Mouse (Mus musculus): ENCODE data around the gene Wrap53. TPM values are rescaled to one million over a fixed set of nuclear protein-coding genes. Genes with fewer than 3 reads are reported as not detected.
A peak's percentile ranks its signal among the peaks of the same experiment; 100 is the strongest.
"Not testable (repeated sequence)": the region's sequence is repeated elsewhere in the genome, so short reads cannot be mapped to it uniquely, and the experiment has no call there.

Gene Wrap53
- polyA plus RNA-seq (2015; fragmentation: Nextera tagmentation; extraction: Ambion mirVana), result 15.1 and 16.5 TPM in 2 replicates

DNA sequence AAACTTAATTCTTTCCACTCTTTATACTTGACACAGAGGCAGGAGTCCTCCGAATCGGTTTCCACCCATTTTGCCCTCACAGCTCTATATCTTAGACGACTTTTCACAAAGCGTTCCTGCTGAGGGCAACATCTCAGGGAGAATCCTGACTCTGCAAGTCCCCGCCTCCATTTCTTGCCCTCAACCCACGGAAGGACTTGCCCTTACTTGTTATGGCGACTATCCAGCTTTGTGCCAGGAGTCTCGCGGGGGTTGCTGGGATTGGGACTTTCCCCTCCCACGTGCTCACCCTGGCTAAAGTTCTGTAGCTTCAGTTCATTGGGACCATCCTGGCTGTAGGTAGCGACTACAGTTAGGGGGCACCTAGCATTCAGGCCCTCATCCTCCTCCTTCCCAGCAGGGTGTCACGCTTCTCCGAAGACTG is at the start of gene Wrap53, which contains the start of gene Trp53:
Gene Wrap53 (minus strand): TSS at position 165 of the 424 bp plus-strand sequence.
Gene Trp53 (plus strand): TSS at position 269 of the 424 bp plus-strand sequence.
- Histone ChIP-seq H3K4me1 (ENCODE audit: control insufficient read depth, insufficient read depth, low read length) (peaks cover 24% of the 10 kb centered on the region), H3K27me3 (ENCODE audit: control insufficient read depth, insufficient read depth, low read length) (no peaks in the 10 kb centered on the region), H3K4me2 (ENCODE audit: low read depth, low read length) (peak within 1 kb of the TSS; percentile 79), H3K36me3 (ENCODE audit: control insufficient read depth, insufficient read depth) (peaks cover 2% of the 10 kb centered on the region; the same call in 1 of the 2 replicates), H3K4me3 (ENCODE audit: low read length) (peak within 1 kb of the TSS; percentile 88), H3K9ac (ENCODE audit: low read length) (peak within 1 kb of the TSS; percentile 81), H3K27ac (ENCODE audit: low read length) (peak within 1 kb of the TSS; percentile 96), H3K9me3 (replicated peaks; ENCODE audit: control insufficient read depth, low read length) (no peaks in the 10 kb centered on the region)
- peak; percentile 68 for ATAC-seq (replicated peaks; ENCODE audit: extremely low read depth, insufficient read depth, low FRiP score)
- WGBS, result 0% methylated on average over 13 of the region's 13 CpGs

DNA sequence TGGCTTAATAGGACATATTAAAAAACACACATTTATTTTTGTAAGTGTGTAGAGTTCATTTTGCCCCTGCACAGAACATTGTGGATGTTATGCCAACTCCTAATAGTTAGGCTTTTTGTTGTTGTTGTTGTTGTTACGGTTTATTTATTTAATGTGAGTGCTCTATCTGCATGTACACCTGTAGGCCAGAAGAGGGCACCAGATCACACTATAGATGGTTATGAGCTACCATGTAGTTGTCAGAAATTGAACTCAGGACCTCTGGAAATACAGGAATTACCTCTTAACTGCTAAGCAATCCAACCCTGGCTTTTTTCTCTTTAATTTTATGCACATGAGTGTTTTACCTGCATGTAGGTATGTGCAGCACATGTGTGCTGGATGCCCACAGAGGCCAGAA is 49.7 kb upstream of the Wrap53 start:
- Histone ChIP-seq H3K9me3 (replicated peaks; ENCODE audit: control insufficient read depth, low read length) (no peaks in the 10 kb centered on the region), H3K9ac (ENCODE audit: low read length) (no peak overlapping the region), H3K36me3 (ENCODE audit: control insufficient read depth, insufficient read depth) (no peaks in the 10 kb centered on the region), H3K4me3 (ENCODE audit: low read length) (no peak overlapping the region), H3K4me2 (ENCODE audit: low read depth, low read length) (no peak overlapping the region), H3K27ac (ENCODE audit: low read length) (no peak overlapping the region), H3K27me3 (ENCODE audit: control insufficient read depth, insufficient read depth, low read length) (no peaks in the 10 kb centered on the region), H3K4me1 (ENCODE audit: control insufficient read depth, insufficient read depth, low read length) (peaks cover 13% of the 10 kb centered on the region)
- WGBS, result 58% methylated on average over 1 of the region's 1 CpGs
- ATAC-seq (replicated peaks; ENCODE audit: extremely low read depth, insufficient read depth, low FRiP score), result no peak

DNA sequence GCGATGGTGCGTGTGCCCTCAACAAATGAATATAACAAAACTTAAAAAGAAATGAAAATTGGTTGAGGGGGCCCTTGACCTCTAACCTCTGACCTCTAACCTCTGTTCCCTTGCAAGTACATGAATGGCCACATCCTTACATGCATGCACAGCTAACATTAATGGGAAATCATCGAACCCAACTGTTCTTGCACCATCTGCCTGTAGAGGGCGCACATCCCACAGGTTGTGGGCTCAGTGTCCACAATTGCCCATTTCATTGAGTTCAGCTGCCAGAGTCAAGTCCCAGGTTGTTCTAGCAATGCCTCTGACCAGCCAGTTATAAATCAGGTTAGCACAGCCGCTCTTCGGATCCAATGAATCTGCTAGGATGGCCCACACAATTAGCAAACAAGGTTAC is 48.2 kb upstream of the Wrap53 start:
- no peak for ATAC-seq (replicated peaks; ENCODE audit: extremely low read depth, insufficient read depth, low FRiP score)
- Histone ChIP-seq H3K36me3 (ENCODE audit: control insufficient read depth, insufficient read depth) (no peaks in the 10 kb centered on the region), H3K4me1 (ENCODE audit: control insufficient read depth, insufficient read depth, low read length) (peaks cover 3% of the 10 kb centered on the region; the same call in 1 of the 2 replicates), H3K9ac (ENCODE audit: low read length) (no peak overlapping the region), H3K9me3 (replicated peaks; ENCODE audit: control insufficient read depth, low read length) (no peaks in the 10 kb centered on the region), H3K4me3 (ENCODE audit: low read length) (no peak overlapping the region), H3K4me2 (ENCODE audit: low read depth, low read length) (no peak overlapping the region), H3K27me3 (ENCODE audit: control insufficient read depth, insufficient read depth, low read length) (no peaks in the 10 kb centered on the region), H3K27ac (ENCODE audit: low read length) (no peak overlapping the region)
- 36% methylated on average over 6 of the region's 6 CpGs for WGBS

DNA sequence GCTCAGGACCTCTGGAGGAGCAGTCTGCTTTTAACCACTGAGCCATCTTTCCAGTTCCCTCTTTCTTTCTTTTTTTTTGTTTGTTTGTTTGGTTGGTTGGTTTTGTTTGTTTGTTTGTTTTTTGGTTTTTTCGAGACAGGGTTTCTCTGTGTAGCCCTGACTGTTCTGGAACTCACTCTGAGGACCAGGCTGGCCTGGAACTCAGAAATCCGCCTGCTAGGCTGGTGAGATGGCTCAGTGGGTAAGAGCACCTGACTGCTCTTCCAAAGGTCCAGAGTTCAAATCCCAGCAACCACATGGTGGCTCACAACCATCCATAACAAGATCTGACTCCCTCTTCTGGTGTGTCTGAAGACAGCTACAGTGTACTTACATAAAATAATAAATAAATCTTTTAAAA is 44.3 kb upstream of the Wrap53 start:
- not testable (repeated sequence) for H3K9me3 ChIP-seq (replicated peaks; ENCODE audit: control insufficient read depth, low read length); H3K27ac ChIP-seq (ENCODE audit: low read length); H3K27me3 ChIP-seq (ENCODE audit: control insufficient read depth, insufficient read depth, low read length); H3K36me3 ChIP-seq (ENCODE audit: control insufficient read depth, insufficient read depth); ATAC-seq (replicated peaks; ENCODE audit: extremely low read depth, insufficient read depth, low FRiP score); H3K4me1 ChIP-seq (ENCODE audit: control insufficient read depth, insufficient read depth, low read length); H3K4me2 ChIP-seq (ENCODE audit: low read depth, low read length); H3K9ac ChIP-seq (ENCODE audit: low read length); H3K4me3 ChIP-seq (ENCODE audit: low read length)
- 84% methylated on average over 2 of the region's 2 CpGs for WGBS

DNA sequence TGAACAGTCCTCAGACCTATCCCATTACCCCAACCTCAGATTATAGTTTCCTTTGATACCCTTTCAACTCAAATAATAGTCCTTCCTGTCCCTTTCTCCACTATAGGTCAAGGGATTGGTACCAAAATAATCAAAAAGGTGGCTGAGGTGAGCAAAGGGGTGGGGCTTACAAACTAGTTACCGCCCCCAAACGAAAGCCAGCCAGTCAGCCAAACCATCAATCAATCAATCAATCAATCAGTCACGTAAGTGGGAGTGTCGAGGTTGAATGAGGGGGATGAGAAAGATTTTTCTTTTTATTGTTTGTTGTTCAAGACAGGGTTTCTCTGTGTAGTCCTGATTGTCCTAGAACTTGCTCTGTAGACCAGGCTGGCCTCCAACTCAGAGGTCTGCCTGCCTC is 43.0 kb upstream of the Wrap53 start:
- no peak overlapping the region for H3K9ac ChIP-seq (ENCODE audit: low read length)
- H3K9me3 ChIP-seq (replicated peaks; ENCODE audit: control insufficient read depth, low read length), result no peaks in the 10 kb centered on the region
- 79% methylated on average over 4 of the region's 4 CpGs for WGBS
- peaks cover 9% of the 10 kb centered on the region for H3K4me1 ChIP-seq (ENCODE audit: control insufficient read depth, insufficient read depth, low read length)
- H3K4me2 ChIP-seq (ENCODE audit: low read depth, low read length), result no peak overlapping the region; the same call in 1 of the 2 replicates
- H3K27me3 ChIP-seq (ENCODE audit: control insufficient read depth, insufficient read depth, low read length), result no peaks in the 10 kb centered on the region
- no peak for ATAC-seq (replicated peaks; ENCODE audit: extremely low read depth, insufficient read depth, low FRiP score)
- H3K27ac ChIP-seq (ENCODE audit: low read length), result no peak overlapping the region
- no peaks in the 10 kb centered on the region for H3K36me3 ChIP-seq (ENCODE audit: control insufficient read depth, insufficient read depth)
- H3K4me3 ChIP-seq (ENCODE audit: low read length), result no peak overlapping the region

DNA sequence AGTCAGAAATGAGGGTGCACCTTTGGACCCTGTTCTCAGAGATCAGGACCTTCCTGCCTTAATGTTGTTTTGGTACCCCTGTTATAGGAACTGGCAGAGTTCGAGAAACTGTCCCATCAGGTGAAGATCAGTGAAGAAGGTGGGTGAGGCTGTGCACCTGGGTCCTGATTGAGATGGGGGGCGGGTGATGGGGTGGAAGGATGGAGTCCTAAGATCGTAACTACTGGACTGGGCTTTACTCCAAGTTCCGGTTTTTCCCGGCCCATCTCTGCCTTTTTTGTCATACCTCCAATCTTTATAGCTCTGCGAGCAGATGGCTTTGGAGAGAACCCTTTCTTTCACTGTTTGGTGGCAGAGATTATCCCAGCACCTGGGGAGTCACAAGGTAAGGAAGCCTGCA is 42.4 kb upstream of the Wrap53 start:
- WGBS, result 34% methylated on average over 6 of the region's 6 CpGs
- ATAC-seq (replicated peaks; ENCODE audit: extremely low read depth, insufficient read depth, low FRiP score), result peak; percentile 23; the same call in 1 of the 2 replicates

DNA sequence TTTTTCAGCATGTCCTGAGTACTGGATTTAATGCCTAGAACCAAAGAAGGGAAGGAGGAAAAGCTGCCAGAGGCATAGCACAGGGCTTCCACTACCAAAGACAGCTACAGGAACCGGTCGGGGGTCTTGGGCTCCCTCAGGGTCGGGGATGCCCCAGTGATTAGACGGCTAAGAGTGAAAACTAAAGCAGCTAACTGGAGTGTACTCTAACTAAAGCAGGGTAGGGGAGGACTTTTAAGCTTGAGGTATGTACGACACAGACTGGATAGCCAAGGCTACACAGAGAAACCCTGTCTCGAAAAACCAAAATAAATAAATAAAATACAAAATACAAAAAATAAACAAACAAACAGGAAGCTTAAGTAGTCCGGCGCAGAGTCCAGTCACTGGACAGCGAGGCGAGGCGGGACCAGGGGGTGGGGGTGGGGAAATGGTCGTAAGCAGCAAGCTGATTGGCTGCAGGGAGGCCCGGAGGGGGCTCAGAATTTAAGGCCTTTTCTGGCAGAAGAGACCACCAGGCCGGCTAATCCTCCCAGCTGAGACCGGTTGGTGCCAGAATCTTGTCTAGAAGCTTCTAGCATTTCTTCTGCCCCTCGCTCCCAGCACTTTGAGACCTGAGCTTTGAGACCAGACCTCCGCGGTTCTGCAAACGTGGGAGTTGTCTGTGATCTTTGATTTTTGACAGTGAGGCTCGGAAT is 41.7 kb upstream of the Wrap53 start, which contains the start of gene Sat2:
Gene Sat2 (plus strand): TSS at position 454 of the 698 bp plus-strand sequence.
- Histone ChIP-seq H3K9me3 (replicated peaks; ENCODE audit: control insufficient read depth, low read length) (no peaks in the 10 kb centered on the region), H3K27ac (ENCODE audit: low read length) (peak within 1 kb of the TSS; percentile 63), H3K27me3 (ENCODE audit: control insufficient read depth, insufficient read depth, low read length) (no peaks in the 10 kb centered on the region), H3K36me3 (ENCODE audit: control insufficient read depth, insufficient read depth) (no peaks in the 10 kb centered on the region), H3K4me3 (ENCODE audit: low read length) (peak within 1 kb of the TSS; percentile 83), H3K4me1 (ENCODE audit: control insufficient read depth, insufficient read depth, low read length) (peaks cover 9% of the 10 kb centered on the region), H3K9ac (ENCODE audit: low read length) (peak within 1 kb of the TSS; percentile 91), H3K4me2 (ENCODE audit: low read depth, low read length) (peak within 1 kb of the TSS; percentile 85)
- ATAC-seq (replicated peaks; ENCODE audit: extremely low read depth, insufficient read depth, low FRiP score), result peak; percentile 86
- 2% methylated on average over 20 of the region's 20 CpGs for WGBS

More for the DNA sequence above, 42.4 kb upstream of the Wrap53 start:
- H3K27ac ChIP-seq (ENCODE audit: low read length), result no peak overlapping the region
- H3K9me3 ChIP-seq (replicated peaks; ENCODE audit: control insufficient read depth, low read length), result no peaks in the 10 kb centered on the region
- peaks cover 9% of the 10 kb centered on the region for H3K4me1 ChIP-seq (ENCODE audit: control insufficient read depth, insufficient read depth, low read length)
- H3K4me3 ChIP-seq (ENCODE audit: low read length), result peak overlapping the region; percentile 83
- H3K27me3 ChIP-seq (ENCODE audit: control insufficient read depth, insufficient read depth, low read length), result no peaks in the 10 kb centered on the region
- H3K36me3 ChIP-seq (ENCODE audit: control insufficient read depth, insufficient read depth), result no peaks in the 10 kb centered on the region
- H3K9ac ChIP-seq (ENCODE audit: low read length), result peak overlapping the region; percentile 91
- H3K4me2 ChIP-seq (ENCODE audit: low read depth, low read length), result peak overlapping the region; percentile 85

DNA sequence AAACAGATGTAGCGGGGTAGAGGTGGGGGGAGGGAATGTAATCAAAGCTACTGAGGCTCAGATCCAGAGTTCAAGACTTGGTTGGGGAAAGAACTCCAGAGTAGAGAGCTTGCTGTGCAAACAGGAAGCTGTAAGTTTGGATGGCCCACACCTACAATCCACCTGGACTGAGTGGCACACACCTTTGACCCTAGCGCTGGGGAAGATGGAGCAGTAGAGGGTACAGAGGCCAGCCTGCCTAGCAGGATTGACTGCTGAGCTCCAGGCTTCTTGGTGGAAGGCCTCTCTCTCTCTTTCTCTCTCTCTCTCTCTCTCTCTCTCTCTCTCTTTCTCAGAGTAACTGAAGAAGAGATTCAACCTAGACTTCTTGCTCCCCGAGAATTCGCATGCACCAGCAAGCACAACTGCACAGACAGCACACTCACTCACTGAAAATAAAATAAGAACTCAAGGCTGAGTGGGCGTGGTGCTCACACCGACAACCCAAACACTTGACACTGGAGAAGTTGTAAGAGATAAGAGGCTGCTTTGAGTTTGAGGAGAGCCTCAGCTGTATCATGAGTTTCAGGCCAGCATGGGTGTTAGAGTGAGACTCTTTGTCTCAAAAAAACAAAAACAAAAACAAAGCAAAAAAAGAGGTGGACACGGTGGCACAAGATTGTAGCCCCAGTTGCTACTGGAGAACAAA is 40.5 kb upstream of the Wrap53 start:
- H3K4me3 ChIP-seq (ENCODE audit: low read length), result no peak overlapping the region
- WGBS, result 65% methylated on average over 7 of the region's 7 CpGs
- no peak overlapping the region for H3K27ac ChIP-seq (ENCODE audit: low read length)
- ATAC-seq (replicated peaks; ENCODE audit: extremely low read depth, insufficient read depth, low FRiP score), result no peak
- H3K36me3 ChIP-seq (ENCODE audit: control insufficient read depth, insufficient read depth), result no peaks in the 10 kb centered on the region
- H3K9ac ChIP-seq (ENCODE audit: low read length), result no peak overlapping the region
- peaks cover 9% of the 10 kb centered on the region for H3K4me1 ChIP-seq (ENCODE audit: control insufficient read depth, insufficient read depth, low read length)
- H3K27me3 ChIP-seq (ENCODE audit: control insufficient read depth, insufficient read depth, low read length), result peaks cover 1% of the 10 kb centered on the region; the same call in 1 of the 2 replicates
- no peak overlapping the region for H3K4me2 ChIP-seq (ENCODE audit: low read depth, low read length)
- no peaks in the 10 kb centered on the region for H3K9me3 ChIP-seq (replicated peaks; ENCODE audit: control insufficient read depth, low read length)

DNA sequence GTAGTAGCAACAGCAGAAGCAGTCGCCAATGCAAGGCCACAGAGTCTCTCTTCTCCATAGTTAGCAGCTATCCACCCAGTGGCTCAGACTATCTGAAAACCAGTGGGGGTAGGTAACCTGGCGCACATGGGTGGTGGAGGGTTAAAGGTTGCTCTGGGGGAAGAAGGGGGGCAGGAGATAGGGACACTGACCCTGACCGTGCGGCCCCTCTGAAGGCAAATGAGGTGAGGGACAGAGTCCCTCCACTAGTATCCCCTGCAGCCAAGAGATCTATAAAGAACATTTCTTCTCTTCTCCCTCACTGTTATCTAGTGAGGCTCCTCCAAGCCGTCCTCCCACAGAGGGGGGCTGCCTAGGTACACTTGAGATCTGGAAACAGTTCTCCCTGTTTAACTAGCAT is 37.8 kb upstream of the Wrap53 start, which contains the start of gene Shbg:
Gene Shbg (minus strand): TSS at position 101 of the 400 bp plus-strand sequence.
- no peak for ATAC-seq (replicated peaks; ENCODE audit: extremely low read depth, insufficient read depth, low FRiP score)
- peaks cover 12% of the 10 kb centered on the region for H3K4me1 ChIP-seq (ENCODE audit: control insufficient read depth, insufficient read depth, low read length)
- WGBS, result 47% methylated on average over 5 of the region's 5 CpGs
- H3K9me3 ChIP-seq (replicated peaks; ENCODE audit: control insufficient read depth, low read length), result no peaks in the 10 kb centered on the region
- H3K4me3 ChIP-seq (ENCODE audit: low read length), result no peak within 1 kb of the TSS
- H3K27ac ChIP-seq (ENCODE audit: low read length), result no peak within 1 kb of the TSS
- H3K27me3 ChIP-seq (ENCODE audit: control insufficient read depth, insufficient read depth, low read length), result peaks cover 3% of the 10 kb centered on the region; the same call in 1 of the 2 replicates
- H3K4me2 ChIP-seq (ENCODE audit: low read depth, low read length), result no peak within 1 kb of the TSS
- H3K9ac ChIP-seq (ENCODE audit: low read length), result 0 out of 2 replicates have a peak within 1 kb of the TSS, but pooled peaks have one; percentile 1
- H3K36me3 ChIP-seq (ENCODE audit: control insufficient read depth, insufficient read depth), result no peaks in the 10 kb centered on the region
